Mouse (Mus musculus) kidney, postnatal 25 days (tissue): ENCODE results near the gene Fndc7.
"Not testable (repeated sequence)": the region's sequence is repeated elsewhere in the genome, so short reads cannot be mapped to it uniquely, and the experiment has no call there.

ENCODE experiments used
- DNase-seq, 2 experiments: peaks; one replicate each; pipeline ENCODE4 v3.0.0; 2021; ENCODE audit warnings: mixed read lengths in 2 of 2

Fndc7 gene

GRCm38 (mm10) chr3:108851996-108852697 lies 37.7 kb downstream of the Fndc7 start:
- peak; percentile 23 to 51 for DNase-seq

GRCm38 (mm10) chr3:108851554-108851953 lies 38.3 kb downstream of the Fndc7 start:
- no peak for DNase-seq

GRCm38 (mm10) chr3:108851075-108851474 lies 38.7 kb downstream of the Fndc7 start:
- no peak for DNase-seq

- DNase-seq = peak; percentile 59 to 60
These were observed 39.3 kb downstream of the Fndc7 start for GRCm38 (mm10) chr3:108850506-108850905.

- DNase-seq = no peak
These were observed 43.2 kb downstream of the Fndc7 start for GRCm38 (mm10) chr3:108846616-108847015.

GRCm38 (mm10) chr3:108844521-108844920 lies 45.3 kb downstream of the Fndc7 start:
- peak; percentile 73 for DNase-seq

- DNase-seq = no peak
These were observed 45.8 kb downstream of the Fndc7 start for GRCm38 (mm10) chr3:108844026-108844425.

- no peak for DNase-seq
These were observed 49.1 kb downstream of the Fndc7 start for GRCm38 (mm10) chr3:108840716-108841054.

- peak; percentile 97 to 100 for DNase-seq
These were observed 49.6 kb downstream of the Fndc7 start, which contains the start of gene Stxbp3 for GRCm38 (mm10) chr3:108840000-108840715. TSS of gene Stxbp3 (minus strand) at chr3:108840526.

GRCm38 (mm10) chr3:108839647-108839999 lies 50.2 kb downstream of the Fndc7 start:
- DNase-seq = no peak

GRCm38 (mm10) chr3:108838980-108839379 lies 50.8 kb downstream of the Fndc7 start:
- no peak for DNase-seq

- DNase-seq = no peak
These were observed 52.9 kb downstream of the Fndc7 start for GRCm38 (mm10) chr3:108836931-108837330.

GRCm38 (mm10) chr3:108833717-108834116 lies 56.1 kb downstream of the Fndc7 start:
- DNase-seq = not testable (repeated sequence)

- no peak for DNase-seq
These were observed 58.1 kb downstream of the Fndc7 start for GRCm38 (mm10) chr3:108831750-108832149.

- DNase-seq = peak; percentile 81 to 91
These were observed 59.3 kb downstream of the Fndc7 start for GRCm38 (mm10) chr3:108830493-108830892.

- no peak for DNase-seq
These were observed 74.2 kb downstream of the Fndc7 start for GRCm38 (mm10) chr3:108815631-108816030.

- no peak for DNase-seq
These were observed 79.0 kb downstream of the Fndc7 start for GRCm38 (mm10) chr3:108810747-108811263.

- no peak for DNase-seq
These were observed 84.2 kb downstream of the Fndc7 start for GRCm38 (mm10) chr3:108805622-108806021.
